Mouse (Mus musculus) adrenal gland, postnatal 10 days (tissue): ENCODE measurements around the gene Rag2. TPM values are rescaled to one million over a fixed set of nuclear protein-coding genes. Genes with fewer than 3 reads are reported as not detected.

ENCODE experiments used
- total RNA-seq, 2 experiments: library from RNA; stranded (reverse); gene quantifications; 2 replicates each; pipeline ENCODE4 v1.2.3; 2021

Gene Rag2
- total RNA-seq, 2 experiments from 2014 or later = 0.09 TPM; not detected in 1

Other genes with a start within 250 kb of the Rag2 start
- under 1 TPM; 0.42 to 0.60 TPM for gene Rag1, start 24.8 kb downstream of the Rag2 start, total RNA-seq
- 10 to 100 TPM; 37.1 to 46.2 TPM for gene B230118H07Rik, start 24.8 kb downstream of the Rag2 start, total RNA-seq
- 10 to 100 TPM; 17.0 to 18.1 TPM for gene Traf6, start 53.7 kb downstream of the Rag2 start, total RNA-seq